Mouse (Mus musculus) neural tube, embryonic 11.5 days (tissue): ENCODE measurements around the gene Fank1. TPM values are rescaled to one million over a fixed set of nuclear protein-coding genes. Genes with fewer than 3 reads are reported as not detected.

Experiments
- ATAC-seq: fragments of 200-750 bp; cut with Nextera tagmentation; 2 replicates; pipeline ENCODE4 v1.8.0; 2017; ENCODE audit warnings: moderate number of reproducible peaks, mild to moderate bottlenecking, moderate TSS enrichment, moderate library complexity; ENCODE audit not compliant: insufficient read depth, low FRiP score, low TSS enrichment
- DNase-seq: peaks from one replicate; pipeline ENCODE4 v3.0.0-alpha.2; 2015; ENCODE audit warnings: low spot score
- H3K27ac ChIP-seq: fragments of 300-500 bp; sonication (generic); 2 replicates; pipeline ENCODE4 v1.5.1; 2014; ENCODE audit warnings: low read depth, mild to moderate bottlenecking, low read length
- H3K27me3 ChIP-seq: fragments of 300-500 bp; sonication (generic); 2 replicates; pipeline ENCODE4 v1.6.1; 2014; ENCODE audit warnings: mild to moderate bottlenecking, low read length, mixed read lengths; ENCODE audit not compliant: control insufficient read depth, insufficient read depth
- H3K36me3 ChIP-seq: fragments of 300-500 bp; sonication (generic); 2 replicates; pipeline ENCODE4 v1.6.1; 2014; ENCODE audit warnings: mild to moderate bottlenecking, low read length, moderate library complexity, mixed read lengths; ENCODE audit not compliant: control insufficient read depth, insufficient read depth
- H3K4me1 ChIP-seq: fragments of 300-500 bp; sonication (generic); 2 replicates; pipeline ENCODE4 v1.6.1; 2014; ENCODE audit warnings: low read length, mixed read lengths; ENCODE audit not compliant: control insufficient read depth, insufficient read depth
- H3K4me2 ChIP-seq: fragments of 300-500 bp; sonication (generic); 2 replicates; pipeline ENCODE4 v1.6.1; 2014; ENCODE audit warnings: low read depth, mild to moderate bottlenecking, moderate library complexity
- H3K4me3 ChIP-seq: fragments of 300-500 bp; sonication (generic); 2 replicates; pipeline ENCODE4 v1.5.1; 2014; ENCODE audit warnings: low read depth, low read length
- H3K9ac ChIP-seq: fragments of 300-500 bp; sonication (generic); 2 replicates; pipeline ENCODE4 v1.6.1; 2014; ENCODE audit warnings: mild to moderate bottlenecking, low read length
- H3K9me3 ChIP-seq: fragments of 300-500 bp; sonication (generic); 2 replicates; pipeline ENCODE4 v1.6.1; 2016; ENCODE audit warnings: low read length; ENCODE audit not compliant: control insufficient read depth
- WGBS: fragments of 180-500 bp; shearing (Covaris S2); extraction: QIAGEN DNeasy Blood & Tissue Kit; methylation state at CpG from one replicate; pipeline ENCODE4 v1.1.7; 2014; 5-methylcytosine and 5-hydroxymethylcytosine counted together
- polyA plus RNA-seq: library from polyadenylated mRNA; unstranded; fragments of >200 nt; fragmentation: Nextera tagmentation; extraction: Ambion mirVana; gene quantifications from 2 replicates; pipeline ENCODE4 v1.2.1, GENCODE M21; 2014

Fank1 gene
- polyA plus RNA-seq, 1 experiment from 2014 or later: 0.70 TPM

DNA sequence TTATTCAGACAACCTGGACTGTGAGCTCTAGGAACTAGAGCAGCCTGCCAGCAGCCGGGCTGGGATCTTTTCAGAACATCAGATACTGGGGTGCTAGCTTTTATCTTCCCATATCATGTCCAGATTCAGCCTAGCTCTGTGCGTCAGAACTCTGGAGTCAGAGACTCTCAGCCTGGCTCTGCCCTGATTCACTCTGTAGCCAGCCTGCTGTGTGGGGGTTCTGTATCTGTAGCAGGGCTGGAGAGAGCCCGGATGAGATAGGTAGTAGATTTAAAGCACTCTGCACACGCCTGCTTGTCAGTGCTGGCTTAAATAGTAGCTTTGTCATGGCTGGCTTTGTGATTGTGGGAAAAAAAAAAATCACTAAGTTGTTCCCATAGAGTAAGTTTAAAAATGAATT lies 51.9 kb downstream of the Fank1 start:
- H3K9me3 ChIP-seq: no peaks in the 10 kb centered on the region
- no peaks in the 10 kb centered on the region for H3K27me3 ChIP-seq
- WGBS: 71% methylated on average over 4 of the region's 4 CpGs
- H3K4me2 ChIP-seq: no peak overlapping the region
- H3K4me1 ChIP-seq: no peaks in the 10 kb centered on the region
- H3K27ac ChIP-seq: no peak overlapping the region
- H3K4me3 ChIP-seq: no peak overlapping the region
- ATAC-seq (no peak), DNase-seq (no peak)
- H3K36me3 ChIP-seq: no peaks in the 10 kb centered on the region
- no peak overlapping the region for H3K9ac ChIP-seq

DNA sequence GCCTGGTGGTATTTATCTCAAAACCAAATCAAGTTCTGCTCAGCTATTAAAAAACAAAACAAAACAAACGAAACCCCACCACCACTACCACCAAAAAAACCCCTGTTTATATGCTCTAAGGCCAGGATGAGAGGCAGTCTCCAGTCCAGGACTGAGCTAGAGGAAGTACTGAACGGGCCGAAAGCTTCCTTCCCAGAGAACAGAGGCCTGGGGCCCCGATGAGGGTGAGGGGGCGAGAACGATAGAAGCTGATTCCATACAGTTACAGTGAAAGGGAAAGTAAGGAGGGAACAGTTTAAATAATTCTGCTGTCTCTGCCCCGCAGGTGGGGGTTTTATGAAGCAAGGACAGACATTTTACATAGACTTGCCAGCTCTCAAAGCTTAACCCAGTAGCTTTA lies 52.9 kb downstream of the Fank1 start:
- DNase-seq: no peak
- H3K4me1 ChIP-seq: no peaks in the 10 kb centered on the region
- H3K4me3 ChIP-seq: no peak overlapping the region
- no peaks in the 10 kb centered on the region for H3K36me3 ChIP-seq
- H3K4me2 ChIP-seq: no peak overlapping the region
- no peak overlapping the region for H3K27ac ChIP-seq
- no peak overlapping the region for H3K9ac ChIP-seq
- H3K27me3 ChIP-seq: no peaks in the 10 kb centered on the region
- WGBS: 75% methylated on average over 7 of the region's 7 CpGs
- no peak for ATAC-seq
- no peaks in the 10 kb centered on the region for H3K9me3 ChIP-seq

DNA sequence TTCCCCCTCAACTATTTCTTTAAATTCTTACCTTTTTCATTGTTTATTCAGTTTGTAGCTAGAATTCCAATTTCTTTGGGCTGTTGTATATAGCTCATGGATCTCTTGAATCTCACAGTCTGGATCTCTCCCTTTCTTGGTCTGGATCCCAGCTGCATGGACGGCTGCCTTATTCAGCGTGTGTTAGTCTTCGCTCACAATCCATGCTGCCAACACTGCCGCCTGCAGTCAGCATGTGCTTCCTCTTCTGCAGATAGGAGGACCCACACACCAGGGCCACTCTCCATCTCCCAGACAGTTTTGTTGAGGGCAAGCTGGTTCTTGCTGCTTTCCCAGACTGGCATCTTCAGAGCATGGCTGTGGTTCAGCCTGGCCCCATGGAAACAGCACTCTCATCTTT lies 62.9 kb downstream of the Fank1 start:
- Histone ChIP-seq H3K36me3 (no peaks in the 10 kb centered on the region), H3K4me1 (no peaks in the 10 kb centered on the region)
- 79% methylated on average over 4 of the region's 4 CpGs for WGBS

DNA sequence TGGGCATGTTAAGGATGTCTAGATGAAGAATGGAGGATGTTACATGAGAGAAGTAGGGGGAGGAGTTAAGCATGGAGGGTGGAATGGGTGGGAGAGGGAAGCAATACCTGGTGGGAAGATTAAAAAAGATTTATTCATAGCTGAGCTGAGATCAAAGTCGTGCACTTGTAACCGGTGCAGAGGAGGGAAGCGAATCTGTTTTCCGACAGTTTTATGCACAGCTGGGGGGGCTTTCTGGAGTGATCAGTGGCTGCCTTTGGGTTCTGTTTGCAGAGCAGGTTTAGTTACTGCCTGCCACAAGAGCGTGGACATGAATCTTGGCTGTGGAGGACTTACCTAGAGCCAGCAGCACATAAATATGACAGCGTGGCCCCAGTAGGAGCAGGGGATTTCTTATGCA lies 65.4 kb downstream of the Fank1 start:
- H3K4me3 ChIP-seq: no peak overlapping the region
- no peak overlapping the region for H3K9ac ChIP-seq
- no peaks in the 10 kb centered on the region for H3K4me1 ChIP-seq
- no peaks in the 10 kb centered on the region for H3K36me3 ChIP-seq
- H3K4me2 ChIP-seq: no peak overlapping the region
- ATAC-seq (no peak), DNase-seq (no peak)
- no peaks in the 10 kb centered on the region for H3K27me3 ChIP-seq
- 62% methylated on average over 6 of the region's 6 CpGs for WGBS
- H3K9me3 ChIP-seq: no peaks in the 10 kb centered on the region
- H3K27ac ChIP-seq: no peak overlapping the region

More for the DNA sequence above, 62.9 kb downstream of the Fank1 start:
- no peaks in the 10 kb centered on the region for H3K9me3 ChIP-seq
- no peak overlapping the region for H3K4me2 ChIP-seq
- H3K27me3 ChIP-seq: no peaks in the 10 kb centered on the region
- no peak overlapping the region for H3K4me3 ChIP-seq
- no peak overlapping the region for H3K9ac ChIP-seq
- no peak for ATAC-seq
- H3K27ac ChIP-seq: no peak overlapping the region
- no peak for DNase-seq

DNA sequence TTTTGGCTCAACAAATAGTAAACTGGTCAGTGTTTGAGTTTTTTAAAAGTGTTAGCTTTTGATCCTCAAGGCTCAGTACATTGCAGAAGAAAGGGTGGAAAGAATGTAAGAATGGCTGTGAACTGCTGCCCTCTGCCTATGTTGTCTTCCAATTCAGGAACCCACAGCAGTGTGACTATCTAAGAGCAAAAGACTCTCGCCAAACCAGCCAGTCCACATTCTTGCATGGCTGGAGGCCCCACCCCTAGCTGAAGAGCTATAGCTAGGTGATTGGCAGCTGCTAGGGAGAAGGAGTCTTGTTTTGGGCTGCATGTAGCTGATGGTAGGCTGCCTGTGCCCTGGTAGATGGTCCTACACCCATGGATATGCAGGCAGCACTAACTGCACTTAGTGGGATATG lies 70.5 kb downstream of the Fank1 start:
- Histone ChIP-seq H3K4me2 (no peak overlapping the region), H3K27ac (no peak overlapping the region), H3K9me3 (no peaks in the 10 kb centered on the region), H3K27me3 (no peaks in the 10 kb centered on the region), H3K4me1 (no peaks in the 10 kb centered on the region), H3K9ac (no peak overlapping the region), H3K4me3 (no peak overlapping the region), H3K36me3 (no peaks in the 10 kb centered on the region)
- WGBS: 17% methylated on average over 1 of the region's 1 CpGs
- ATAC-seq (no peak), DNase-seq (no peak)

DNA sequence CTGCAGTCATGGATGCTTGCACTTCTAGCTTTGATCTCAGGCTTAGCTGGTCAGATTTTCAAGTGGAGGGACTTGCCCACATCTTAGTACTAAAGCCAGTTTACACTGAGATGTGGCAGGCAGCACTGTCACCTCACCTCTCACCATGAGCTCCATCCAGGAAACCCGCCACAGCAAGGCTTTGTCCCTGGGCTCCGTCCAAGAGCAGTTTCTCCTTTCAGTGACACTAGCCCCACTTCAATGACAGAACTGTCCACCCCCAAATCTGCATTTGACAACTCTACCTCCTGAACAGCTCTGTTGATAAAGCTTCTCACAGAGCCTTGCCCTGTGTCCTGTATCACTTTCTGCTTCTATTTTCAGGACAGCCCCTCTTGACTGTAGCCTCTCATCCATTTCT lies 71.5 kb downstream of the Fank1 start:
- no peak overlapping the region for H3K9ac ChIP-seq
- H3K27me3 ChIP-seq: no peaks in the 10 kb centered on the region
- no peaks in the 10 kb centered on the region for H3K9me3 ChIP-seq
- no peaks in the 10 kb centered on the region for H3K4me1 ChIP-seq
- ATAC-seq (no peak), DNase-seq (no peak)
- no peak overlapping the region for H3K4me2 ChIP-seq
- no peaks in the 10 kb centered on the region for H3K36me3 ChIP-seq
- 83% methylated on average over 2 of the region's 2 CpGs for WGBS
- H3K27ac ChIP-seq: no peak overlapping the region
- H3K4me3 ChIP-seq: no peak overlapping the region

DNA sequence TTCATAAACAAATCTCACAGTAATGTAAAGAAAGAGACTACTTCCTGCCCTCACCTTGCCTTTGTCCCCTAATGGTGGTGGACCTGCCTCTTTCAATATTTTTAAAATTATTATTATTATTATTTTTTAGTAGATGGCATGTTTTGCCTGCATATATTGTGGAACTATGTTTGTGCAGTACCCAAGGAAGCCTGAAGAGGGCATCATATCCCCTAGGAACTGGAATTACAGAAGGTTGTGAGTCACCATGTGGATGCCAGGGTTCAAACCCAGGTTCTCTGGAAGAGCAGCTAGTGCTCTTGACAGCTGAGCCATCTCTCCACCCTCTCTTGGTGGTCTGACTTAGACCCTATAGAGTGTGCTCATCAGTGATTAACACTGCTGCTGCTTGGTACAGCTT lies 74.1 kb downstream of the Fank1 start:
- H3K9ac ChIP-seq: no peak overlapping the region

DNA sequence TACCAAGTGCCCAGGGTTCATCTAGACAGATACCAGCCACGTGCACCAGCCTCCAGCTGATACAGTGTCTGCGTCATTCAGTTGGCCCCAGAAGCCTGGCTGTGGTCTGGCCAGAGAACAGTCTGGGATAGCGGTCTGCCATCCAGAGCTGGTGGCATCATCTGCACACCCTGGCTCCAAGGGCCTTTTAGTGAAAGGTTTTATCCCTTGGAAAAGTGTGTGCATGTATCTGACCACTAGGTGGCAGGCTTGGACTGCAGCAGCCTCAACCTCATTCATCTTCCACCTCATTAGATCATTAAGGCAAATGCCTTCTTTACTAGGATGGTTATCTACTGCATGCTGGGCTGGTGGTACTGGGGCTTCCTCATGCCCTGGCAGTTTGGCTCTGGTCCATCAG lies 79.6 kb downstream of the Fank1 start:
- Histone ChIP-seq H3K36me3 (no peaks in the 10 kb centered on the region), H3K4me2 (no peak overlapping the region), H3K27me3 (no peaks in the 10 kb centered on the region), H3K27ac (no peak overlapping the region), H3K9me3 (no peaks in the 10 kb centered on the region), H3K4me3 (no peak overlapping the region), H3K4me1 (no peaks in the 10 kb centered on the region), H3K9ac (no peak overlapping the region)
- DNase-seq (peak; percentile 80), ATAC-seq (peak; percentile 50; the same call in 1 of the 2 replicates)
- 20% methylated on average over 2 of the region's 3 CpGs for WGBS

More for the DNA sequence above, 74.1 kb downstream of the Fank1 start:
- Histone ChIP-seq H3K27ac (no peak overlapping the region), H3K4me1 (no peaks in the 10 kb centered on the region), H3K9me3 (no peaks in the 10 kb centered on the region), H3K4me2 (no peak overlapping the region), H3K27me3 (no peaks in the 10 kb centered on the region), H3K36me3 (no peaks in the 10 kb centered on the region), H3K4me3 (no peak overlapping the region)
- ATAC-seq: no peak
- no peak for DNase-seq

DNA sequence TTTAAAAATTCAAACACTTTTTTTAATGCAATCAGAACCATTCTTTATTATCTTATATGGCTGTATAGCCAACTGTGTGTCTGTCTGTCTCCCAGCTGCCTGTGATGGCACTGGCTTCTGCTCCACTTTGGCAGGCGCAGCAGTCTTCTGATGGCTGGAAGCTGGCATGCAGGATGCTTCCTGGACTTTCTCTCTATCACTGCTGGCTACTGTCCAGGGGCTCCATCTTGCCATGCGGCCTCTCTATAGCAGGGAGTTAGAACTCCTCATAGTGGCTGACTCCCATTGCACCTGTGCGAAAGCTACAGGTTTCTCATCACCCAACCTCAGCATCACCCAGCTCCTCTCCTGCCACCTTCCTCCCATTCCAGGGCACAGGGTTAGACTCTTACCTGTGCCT lies 81.8 kb downstream of the Fank1 start:
- no peaks in the 10 kb centered on the region for H3K36me3 ChIP-seq
- H3K9ac ChIP-seq: no peak overlapping the region
- H3K4me2 ChIP-seq: no peak overlapping the region
- no peak for DNase-seq
- H3K27ac ChIP-seq: no peak overlapping the region
- H3K4me3 ChIP-seq: no peak overlapping the region
- H3K27me3 ChIP-seq: no peaks in the 10 kb centered on the region
- no peaks in the 10 kb centered on the region for H3K4me1 ChIP-seq
- no peaks in the 10 kb centered on the region for H3K9me3 ChIP-seq
- 92% methylated on average over 3 of the region's 3 CpGs for WGBS
- ATAC-seq: no peak
